Mouse (Mus musculus): ENCODE data around the gene Gm14214.

GRCm38 (mm10) chr2:154774032-154774431, 4.2 kb upstream of the Gm14214 start:
- TF ChIP-seq EP300 (optimal IDR thresholded peaks at IDR 0.05) (no peak), CTCF (IDR thresholded peaks at IDR 0.05; ENCODE audit: low read depth) (peak; percentile 63)

Data from stomach, postnatal 0 days (tissue).